Mouse (Mus musculus): ENCODE measurements around the gene Npas3.

- no peak for TF ChIP-seq POLR2A (IDR thresholded peaks at IDR 0.05; ENCODE audit: insufficient read depth, low read depth, low read length)
- TF ChIP-seq CTCF (IDR thresholded peaks at IDR 0.05), result no peak
Measured at GRCm38 (mm10) chr12:54067419-54067818, 818.9 kb downstream of the Npas3 start.

Data from heart, adult 2 months (tissue).